ENCODE assay signal across 8 mouse cellular contexts in genomic region chr7:30973251-30973500, GRCm38 (mm10). TPM values are rescaled to one million over a fixed set of nuclear protein-coding genes. Genes with fewer than 3 reads are reported as not detected.
DNase-seq lines count a peak whose midpoint lies in the region; ATAC-seq and TF ChIP-seq lines count a peak whose summit lies in the region.

TSS of gene Lsr (minus strand) at chr7:30973464.

- H3K4me2 ChIP-seq in intestine, embryonic 15.5 days (replicated peaks), result peak within 1 kb of the TSS; percentile 59
- H3K4me2 ChIP-seq in midbrain, embryonic 13.5 days (replicated peaks), result peak within 1 kb of the TSS; percentile 54

- no peaks in the 10 kb centered on the region for H3K27me3 ChIP-seq in testis, adult 2 months (ENCODE audit: control insufficient read depth, insufficient read depth, low read length)
- peaks cover 8% of the 10 kb centered on the region for H3K27me3 ChIP-seq in intestine, embryonic 15.5 days (replicated peaks)
- H3K27me3 ChIP-seq in midbrain, embryonic 13.5 days, result peaks cover 23% of the 10 kb centered on the region

- H3K9ac ChIP-seq in intestine, embryonic 15.5 days, result peak within 1 kb of the TSS; percentile 60
- 0 out of 2 replicates have a peak within 1 kb of the TSS, but pooled peaks have one; percentile 19 for H3K9ac ChIP-seq in midbrain, embryonic 13.5 days (replicated peaks)

- DNase-seq in adrenal gland, postnatal 4 days (ENCODE audit: low spot score in 2 of 2), result no peak
- DNase-seq in adrenal gland, adult 18-20 months (ENCODE audit: low spot score in 2 of 2), result no peak
- DNase-seq in testis, postnatal 10 days (ENCODE audit: low spot score), result no peak
- no peak for DNase-seq in layer of hippocampus, adult 18-20 months (ENCODE audit: low spot score in 2 of 2)
- no peak for DNase-seq in frontal cortex, postnatal 10 days (ENCODE audit: low spot score in 2 of 2)

- peaks cover 18% of the 10 kb centered on the region for H3K4me1 ChIP-seq in testis, adult 2 months (ENCODE audit: control insufficient read depth, insufficient read depth, low read length)
- peaks cover 10% of the 10 kb centered on the region; the same call in 1 of the 2 replicates for H3K4me1 ChIP-seq in intestine, embryonic 15.5 days (replicated peaks)
- peaks cover 12% of the 10 kb centered on the region for H3K4me1 ChIP-seq in midbrain, embryonic 13.5 days (replicated peaks)

- H3K9me3 ChIP-seq in intestine, embryonic 15.5 days, result no peaks in the 10 kb centered on the region
- H3K9me3 ChIP-seq in midbrain, embryonic 13.5 days, result no peaks in the 10 kb centered on the region

- no peak for TF ChIP-seq CTCF in testis, adult 2 months (IDR thresholded peaks at IDR 0.05; ENCODE audit: control insufficient read depth, insufficient read depth, insufficient replicate concordance, low read depth, low read length)

- peak; percentile 92 for ATAC-seq in intestine, embryonic 15.5 days
- no peak; the same call in 1 of the 2 replicates for ATAC-seq in midbrain, embryonic 13.5 days

- TF ChIP-seq POLR2A in testis, adult 2 months (IDR thresholded peaks at IDR 0.05; ENCODE audit: control insufficient read depth, low read depth, low read length), result peak; percentile 25; the same call in 1 of the 2 replicates

- WGBS in intestine, embryonic 15.5 days, result under 1% methylated on average over 19 of the region's 19 CpGs
- under 1% methylated on average over 19 of the region's 19 CpGs for WGBS in midbrain, embryonic 13.5 days

- H3K4me3 ChIP-seq in testis, adult 2 months (ENCODE audit: control insufficient read depth, low read depth, low read length), result peak within 1 kb of the TSS; percentile 83
- peak within 1 kb of the TSS; percentile 56 for H3K4me3 ChIP-seq in intestine, embryonic 15.5 days (replicated peaks)
- peak within 1 kb of the TSS; percentile 35 for H3K4me3 ChIP-seq in midbrain, embryonic 13.5 days (replicated peaks)

- H3K36me3 ChIP-seq in testis, adult 2 months (ENCODE audit: control insufficient read depth, insufficient read depth, low read length), result no peaks in the 10 kb centered on the region
- H3K36me3 ChIP-seq in intestine, embryonic 15.5 days, result no peaks in the 10 kb centered on the region
- H3K36me3 ChIP-seq in midbrain, embryonic 13.5 days, result no peaks in the 10 kb centered on the region

- peak within 1 kb of the TSS; percentile 71 for H3K27ac ChIP-seq in testis, adult 2 months (ENCODE audit: control insufficient read depth, insufficient read depth, low read depth, low read length)
- H3K27ac ChIP-seq in intestine, embryonic 15.5 days, result peak within 1 kb of the TSS; percentile 87
- H3K27ac ChIP-seq in midbrain, embryonic 13.5 days, result no peak within 1 kb of the TSS

RNA-seq across cellular contexts. Expression of gene Lsr, which starts in this region (rescaled TPM):
- total RNA-seq in adrenal gland, postnatal 4 days (2021), result 10 to 100 TPM; 15.2 to 17.6 TPM
- 10 to 100 TPM in 1 of 2 experiments, 1 to 10 TPM in 1; 6.8 to 19.1 TPM for total RNA-seq in adrenal gland, adult 18-20 months (2021)
- polyA plus RNA-seq in testis, adult 2 months (2012; rRNA removed), result 24.4 and 30.2 TPM in 2 replicates
- 146 and 163 TPM in 2 replicates for polyA plus RNA-seq in intestine, embryonic 15.5 days (2015; fragmentation: Nextera tagmentation; extraction: Ambion mirVana)
- 13.5 and 16.1 TPM in 2 replicates for polyA plus RNA-seq in midbrain, embryonic 13.5 days (2015; fragmentation: Nextera tagmentation; extraction: Ambion mirVana)
- 1 to 10 TPM; 6.6 to 7.6 TPM for total RNA-seq in layer of hippocampus, adult 18-20 months (2021)
